Mouse (Mus musculus): ENCODE measurements around the gene Mlc1. TPM values are rescaled to one million over a fixed set of nuclear protein-coding genes. Genes with fewer than 3 reads are reported as not detected.

Mlc1 gene
- 0.29 TPM in 1 of 2 replicates, not detected in the other for polyA plus RNA-seq (2015; fragmentation: Nextera tagmentation; extraction: Ambion mirVana)

GRCm38 (mm10) chr15:88978281-88979137 lies at the start of gene Mlc1:
TSS of gene Mlc1 (minus strand) at chr15:88979007.
- ATAC-seq (ENCODE audit: insufficient number of reproducible peaks, low FRiP score, low TSS enrichment, low read depth): no peak
- Histone ChIP-seq H3K9ac (no peak within 1 kb of the TSS), H3K4me3 (replicated peaks) (no peak within 1 kb of the TSS), H3K27me3 (no peaks in the 10 kb centered on the region), H3K36me3 (no peaks in the 10 kb centered on the region), H3K27ac (replicated peaks) (no peak within 1 kb of the TSS), H3K9me3 (replicated peaks) (no peaks in the 10 kb centered on the region), H3K4me2 (replicated peaks) (no peak within 1 kb of the TSS), H3K4me1 (no peaks in the 10 kb centered on the region)
- WGBS: 70% methylated on average over 10 of the region's 10 CpGs

- 71% methylated on average over 7 of the region's 7 CpGs for WGBS
- Histone ChIP-seq H3K9ac (no peak overlapping the region), H3K9me3 (replicated peaks) (no peaks in the 10 kb centered on the region), H3K4me1 (no peaks in the 10 kb centered on the region), H3K36me3 (no peaks in the 10 kb centered on the region), H3K4me2 (replicated peaks) (no peak overlapping the region), H3K4me3 (replicated peaks) (no peak overlapping the region), H3K27ac (replicated peaks) (no peak overlapping the region), H3K27me3 (no peaks in the 10 kb centered on the region)
- ATAC-seq (ENCODE audit: insufficient number of reproducible peaks, low FRiP score, low TSS enrichment, low read depth): no peak
These were observed 41.7 kb upstream of the Mlc1 start for GRCm38 (mm10) chr15:89020492-89020891.

- 63% methylated on average over 7 of the region's 7 CpGs for WGBS
- no peak overlapping the region for H3K4me3 ChIP-seq (replicated peaks)
- no peak overlapping the region for H3K9ac ChIP-seq
- no peaks in the 10 kb centered on the region for H3K27me3 ChIP-seq
- no peaks in the 10 kb centered on the region for H3K9me3 ChIP-seq (replicated peaks)
- no peaks in the 10 kb centered on the region for H3K4me1 ChIP-seq
- no peak for ATAC-seq (ENCODE audit: insufficient number of reproducible peaks, low FRiP score, low TSS enrichment, low read depth)
- no peak overlapping the region for H3K4me2 ChIP-seq (replicated peaks)
- no peaks in the 10 kb centered on the region for H3K36me3 ChIP-seq
- H3K27ac ChIP-seq (replicated peaks): no peak overlapping the region
These were observed 41.3 kb upstream of the Mlc1 start for GRCm38 (mm10) chr15:89020085-89020484.

GRCm38 (mm10) chr15:89016722-89017121 lies 37.9 kb upstream of the Mlc1 start:
- Histone ChIP-seq H3K4me1 (no peaks in the 10 kb centered on the region), H3K27me3 (no peaks in the 10 kb centered on the region), H3K27ac (replicated peaks) (no peak overlapping the region), H3K36me3 (no peaks in the 10 kb centered on the region), H3K4me2 (replicated peaks) (no peak overlapping the region), H3K4me3 (replicated peaks) (no peak overlapping the region), H3K9ac (no peak overlapping the region), H3K9me3 (replicated peaks) (no peaks in the 10 kb centered on the region)
- ATAC-seq (ENCODE audit: insufficient number of reproducible peaks, low FRiP score, low TSS enrichment, low read depth): no peak
- 78% methylated on average over 3 of the region's 3 CpGs for WGBS

- 76% methylated on average over 5 of the region's 5 CpGs for WGBS
- H3K27ac ChIP-seq (replicated peaks): no peak overlapping the region
- H3K36me3 ChIP-seq: no peaks in the 10 kb centered on the region
- no peaks in the 10 kb centered on the region for H3K27me3 ChIP-seq
- no peak overlapping the region for H3K9ac ChIP-seq
- no peak overlapping the region for H3K4me3 ChIP-seq (replicated peaks)
- H3K4me1 ChIP-seq: no peaks in the 10 kb centered on the region
- no peak for ATAC-seq (ENCODE audit: insufficient number of reproducible peaks, low FRiP score, low TSS enrichment, low read depth)
- no peaks in the 10 kb centered on the region for H3K9me3 ChIP-seq (replicated peaks)
- no peak overlapping the region for H3K4me2 ChIP-seq (replicated peaks)
These were observed 29.0 kb upstream of the Mlc1 start for GRCm38 (mm10) chr15:89007781-89008180.

- WGBS: 75% methylated on average over 7 of the region's 7 CpGs
- H3K4me1 ChIP-seq: no peaks in the 10 kb centered on the region
- no peak for ATAC-seq (ENCODE audit: insufficient number of reproducible peaks, low FRiP score, low TSS enrichment, low read depth)
- H3K36me3 ChIP-seq: no peaks in the 10 kb centered on the region
- no peak overlapping the region for H3K4me2 ChIP-seq (replicated peaks)
- H3K9me3 ChIP-seq (replicated peaks): no peaks in the 10 kb centered on the region
- no peak overlapping the region for H3K9ac ChIP-seq
- H3K27ac ChIP-seq (replicated peaks): no peak overlapping the region
- no peaks in the 10 kb centered on the region for H3K27me3 ChIP-seq
- H3K4me3 ChIP-seq (replicated peaks): no peak overlapping the region
These were observed 28.2 kb upstream of the Mlc1 start for GRCm38 (mm10) chr15:89007002-89007401.

GRCm38 (mm10) chr15:89001245-89001644 lies 22.4 kb upstream of the Mlc1 start:
- Histone ChIP-seq H3K4me2 (replicated peaks) (no peak overlapping the region), H3K27me3 (no peaks in the 10 kb centered on the region), H3K4me3 (replicated peaks) (no peak overlapping the region), H3K9me3 (replicated peaks) (no peaks in the 10 kb centered on the region), H3K27ac (replicated peaks) (no peak overlapping the region), H3K4me1 (no peaks in the 10 kb centered on the region), H3K36me3 (no peaks in the 10 kb centered on the region), H3K9ac (no peak overlapping the region)
- ATAC-seq (ENCODE audit: insufficient number of reproducible peaks, low FRiP score, low TSS enrichment, low read depth): no peak
- WGBS: 71% methylated on average over 3 of the region's 3 CpGs

GRCm38 (mm10) chr15:89000367-89000766 lies 21.6 kb upstream of the Mlc1 start:
- no peak for ATAC-seq (ENCODE audit: insufficient number of reproducible peaks, low FRiP score, low TSS enrichment, low read depth)
- Histone ChIP-seq H3K9me3 (replicated peaks) (no peaks in the 10 kb centered on the region), H3K9ac (no peak overlapping the region), H3K36me3 (no peaks in the 10 kb centered on the region), H3K4me3 (replicated peaks) (no peak overlapping the region), H3K27ac (replicated peaks) (no peak overlapping the region), H3K27me3 (no peaks in the 10 kb centered on the region), H3K4me1 (no peaks in the 10 kb centered on the region), H3K4me2 (replicated peaks) (no peak overlapping the region)
- 53% methylated on average over 2 of the region's 2 CpGs for WGBS

- Histone ChIP-seq H3K27me3 (no peaks in the 10 kb centered on the region), H3K9me3 (replicated peaks) (no peaks in the 10 kb centered on the region), H3K27ac (replicated peaks) (no peak overlapping the region), H3K4me3 (replicated peaks) (no peak overlapping the region), H3K4me1 (no peaks in the 10 kb centered on the region), H3K36me3 (no peaks in the 10 kb centered on the region), H3K9ac (no peak overlapping the region), H3K4me2 (replicated peaks) (no peak overlapping the region)
- 79% methylated on average over 2 of the region's 2 CpGs for WGBS
- ATAC-seq (ENCODE audit: insufficient number of reproducible peaks, low FRiP score, low TSS enrichment, low read depth): no peak
These were observed 20.3 kb upstream of the Mlc1 start for GRCm38 (mm10) chr15:88999124-88999523.

- Histone ChIP-seq H3K27ac (replicated peaks) (no peak overlapping the region), H3K27me3 (no peaks in the 10 kb centered on the region), H3K9ac (no peak overlapping the region), H3K36me3 (no peaks in the 10 kb centered on the region), H3K4me2 (replicated peaks) (no peak overlapping the region), H3K4me3 (replicated peaks) (no peak overlapping the region), H3K9me3 (replicated peaks) (no peaks in the 10 kb centered on the region), H3K4me1 (no peaks in the 10 kb centered on the region)
- WGBS: 71% methylated on average over 8 of the region's 8 CpGs
- ATAC-seq (ENCODE audit: insufficient number of reproducible peaks, low FRiP score, low TSS enrichment, low read depth): no peak
These were observed 19.8 kb upstream of the Mlc1 start for GRCm38 (mm10) chr15:88998636-88999035.

- H3K4me2 ChIP-seq (replicated peaks): no peak overlapping the region
- no peak for ATAC-seq (ENCODE audit: insufficient number of reproducible peaks, low FRiP score, low TSS enrichment, low read depth)
- no peak overlapping the region for H3K4me3 ChIP-seq (replicated peaks)
- H3K27me3 ChIP-seq: no peaks in the 10 kb centered on the region
- no peaks in the 10 kb centered on the region for H3K36me3 ChIP-seq
- H3K27ac ChIP-seq (replicated peaks): no peak overlapping the region
- no peaks in the 10 kb centered on the region for H3K4me1 ChIP-seq
- WGBS: 34% methylated on average over 2 of the region's 2 CpGs
- H3K9ac ChIP-seq: no peak overlapping the region
- no peaks in the 10 kb centered on the region for H3K9me3 ChIP-seq (replicated peaks)
These were observed 10.4 kb upstream of the Mlc1 start for GRCm38 (mm10) chr15:88989236-88989635.

- Histone ChIP-seq H3K4me2 (replicated peaks) (no peak within 1 kb of the TSS), H3K9me3 (replicated peaks) (no peaks in the 10 kb centered on the region), H3K27ac (replicated peaks) (no peak within 1 kb of the TSS), H3K27me3 (no peaks in the 10 kb centered on the region), H3K4me3 (replicated peaks) (no peak within 1 kb of the TSS), H3K9ac (no peak within 1 kb of the TSS), H3K36me3 (no peaks in the 10 kb centered on the region), H3K4me1 (no peaks in the 10 kb centered on the region)
- WGBS: 92% methylated on average over 31 of the region's 31 CpGs
- ATAC-seq (ENCODE audit: insufficient number of reproducible peaks, low FRiP score, low TSS enrichment, low read depth): no peak
These were observed 3.8 kb upstream of the Mlc1 start, which contains the start of gene Mov10l1 for GRCm38 (mm10) chr15:88982534-88983079. TSS of gene Mov10l1 (plus strand) at chr15:88982909.

Data from embryonic facial prominence, embryonic 15.5 days (tissue).